Mouse (Mus musculus) testis, adult 2 months (tissue): Measurements from ENCODE around the gene Tbx2. TPM values are rescaled to one million over a fixed set of nuclear protein-coding genes. Genes with fewer than 3 reads are reported as not detected.

ENCODE experiments used
- H3K27ac ChIP-seq: fragments of 200-500 bp; 2 replicates; pipeline ENCODE4 v1.5.1; 2012; ENCODE audit warnings: low read depth, low read length; ENCODE audit not compliant: control insufficient read depth, insufficient read depth
- H3K27me3 ChIP-seq: fragments of 200-500 bp; 2 replicates; pipeline ENCODE4 v1.6.1; 2012; ENCODE audit warnings: mild to moderate bottlenecking, low read length, moderate library complexity; ENCODE audit not compliant: control insufficient read depth, insufficient read depth
- H3K36me3 ChIP-seq: fragments of 200-500 bp; 2 replicates; pipeline ENCODE4 v1.6.1; 2012; ENCODE audit warnings: mild to moderate bottlenecking, low read length; ENCODE audit not compliant: control insufficient read depth, insufficient read depth
- H3K4me1 ChIP-seq: fragments of 200-500 bp; 2 replicates; pipeline ENCODE4 v1.6.1; 2012; ENCODE audit warnings: low read length; ENCODE audit not compliant: control insufficient read depth, insufficient read depth
- H3K4me3 ChIP-seq: fragments of 200-500 bp; 2 replicates; pipeline ENCODE4 v1.5.1; 2012; ENCODE audit warnings: low read depth, mild to moderate bottlenecking, low read length, moderate library complexity, mixed read lengths; ENCODE audit not compliant: control insufficient read depth
- CTCF ChIP-seq: fragments of 200-500 bp; IDR thresholded peaks from 2 replicates; pipeline ENCODE4 v1.5.1; 2012; ENCODE audit warnings: low read depth, mild to moderate bottlenecking, inconsistent platforms, low read length, moderate library complexity; ENCODE audit not compliant: control insufficient read depth, insufficient read depth, insufficient replicate concordance
- POLR2A ChIP-seq: fragments of 200-500 bp; IDR thresholded peaks from 2 replicates; pipeline ENCODE4 v1.6.1; 2012; ENCODE audit warnings: low read depth, mild to moderate bottlenecking, inconsistent platforms, low read length, moderate library complexity; ENCODE audit not compliant: control insufficient read depth
- polyA plus RNA-seq: library from polyadenylated mRNA; depleted of rRNA; stranded (reverse); fragments of >200 nt; gene quantifications from 2 replicates; pipeline ENCODE4 v1.2.3, GENCODE M21; 2012

Gene Tbx2
- polyA plus RNA-seq, 1 experiment, result 2.3 TPM

DNA sequence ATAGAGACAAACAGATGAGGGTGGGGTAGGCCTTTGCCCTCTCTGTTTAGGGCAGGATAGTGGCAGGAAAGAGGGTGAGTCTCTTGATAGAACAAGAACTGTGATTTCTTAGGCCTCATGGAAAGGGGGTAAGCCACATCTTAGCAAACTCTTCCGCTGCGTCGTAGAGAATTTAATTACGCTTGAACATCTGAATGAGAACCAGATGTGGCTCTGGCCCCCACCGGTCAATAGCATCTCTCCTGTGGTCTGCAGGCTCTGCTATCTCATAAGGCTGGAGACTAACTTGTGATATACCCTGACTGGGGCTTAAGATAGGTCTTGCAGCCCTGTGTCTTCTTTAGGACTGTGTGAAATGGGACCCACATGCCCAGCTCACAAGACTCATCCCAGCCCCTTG is 15.9 kb upstream of the Tbx2 start:
- TF ChIP-seq CTCF (no peak), POLR2A (no peak)
- Histone ChIP-seq H3K27me3 (no peaks in the 10 kb centered on the region), H3K4me1 (no peaks in the 10 kb centered on the region), H3K27ac (no peak overlapping the region), H3K36me3 (no peaks in the 10 kb centered on the region), H3K4me3 (no peak overlapping the region)

- Histone ChIP-seq H3K4me3 (no peak overlapping the region), H3K4me1 (no peaks in the 10 kb centered on the region), H3K27me3 (no peaks in the 10 kb centered on the region), H3K27ac (no peak overlapping the region), H3K36me3 (no peaks in the 10 kb centered on the region)
- TF ChIP-seq CTCF (no peak), POLR2A (no peak)
Observed at GRCm38 (mm10) chr11:85818401-85818800, 13.9 kb upstream of the Tbx2 start.

DNA sequence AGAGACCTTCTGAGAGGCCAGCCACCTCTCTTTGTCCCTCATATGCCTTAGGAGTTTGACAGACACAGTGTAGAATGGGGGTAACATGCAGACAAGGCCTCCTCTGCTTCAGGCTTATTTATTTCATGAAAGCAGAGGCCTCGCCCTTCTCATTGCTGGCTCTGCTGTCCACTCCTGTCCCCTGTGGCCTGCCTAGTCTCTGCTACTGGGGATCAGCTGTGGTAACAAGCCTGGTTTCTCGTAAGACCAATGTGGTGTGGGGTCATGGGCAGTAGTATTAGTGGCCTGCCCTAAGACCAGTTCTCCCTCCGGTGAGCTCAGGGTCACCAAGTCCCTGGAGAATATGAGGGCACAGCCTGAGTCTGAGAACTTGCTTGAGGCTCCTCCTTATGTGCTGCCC is 11.4 kb upstream of the Tbx2 start:
- H3K36me3 ChIP-seq, result no peaks in the 10 kb centered on the region
- no peak for TF ChIP-seq POLR2A
- TF ChIP-seq CTCF, result no peak
- no peaks in the 10 kb centered on the region for H3K27me3 ChIP-seq
- H3K27ac ChIP-seq, result no peak overlapping the region
- H3K4me1 ChIP-seq, result peaks cover 2% of the 10 kb centered on the region
- H3K4me3 ChIP-seq, result no peak overlapping the region

DNA sequence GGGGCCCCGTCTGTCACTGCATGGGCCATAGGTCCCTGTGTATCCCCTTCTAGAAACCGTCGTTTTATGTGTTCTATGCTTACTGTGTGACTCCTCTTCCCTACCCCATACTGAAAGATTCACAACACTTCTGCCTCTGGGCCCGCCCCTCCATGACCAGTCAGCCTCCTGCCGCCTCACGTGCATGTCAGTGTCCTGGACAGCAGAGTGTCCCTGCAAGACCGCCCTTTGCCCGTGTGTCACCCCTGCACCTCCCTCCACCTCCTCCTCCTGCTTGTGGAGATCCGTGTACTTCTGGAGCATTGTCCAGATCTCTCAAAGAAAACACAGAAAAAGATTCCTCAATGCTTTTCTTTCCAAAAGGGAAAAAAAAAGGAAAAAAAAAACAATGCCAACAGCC is 10.7 kb upstream of the Tbx2 start:
- no peaks in the 10 kb centered on the region for H3K36me3 ChIP-seq
- no peaks in the 10 kb centered on the region for H3K27me3 ChIP-seq
- TF ChIP-seq CTCF (no peak), POLR2A (no peak)
- no peak overlapping the region for H3K27ac ChIP-seq
- peaks cover 2% of the 10 kb centered on the region for H3K4me1 ChIP-seq
- H3K4me3 ChIP-seq, result no peak overlapping the region

GRCm38 (mm10) chr11:85823181-85823580 is 9.2 kb upstream of the Tbx2 start:
- Histone ChIP-seq H3K4me1 (peaks cover 2% of the 10 kb centered on the region), H3K36me3 (no peaks in the 10 kb centered on the region), H3K27ac (no peak overlapping the region), H3K27me3 (no peaks in the 10 kb centered on the region), H3K4me3 (no peak overlapping the region)
- TF ChIP-seq POLR2A (no peak), CTCF (peak; percentile 72; the same call in 1 of the 2 replicates)

DNA sequence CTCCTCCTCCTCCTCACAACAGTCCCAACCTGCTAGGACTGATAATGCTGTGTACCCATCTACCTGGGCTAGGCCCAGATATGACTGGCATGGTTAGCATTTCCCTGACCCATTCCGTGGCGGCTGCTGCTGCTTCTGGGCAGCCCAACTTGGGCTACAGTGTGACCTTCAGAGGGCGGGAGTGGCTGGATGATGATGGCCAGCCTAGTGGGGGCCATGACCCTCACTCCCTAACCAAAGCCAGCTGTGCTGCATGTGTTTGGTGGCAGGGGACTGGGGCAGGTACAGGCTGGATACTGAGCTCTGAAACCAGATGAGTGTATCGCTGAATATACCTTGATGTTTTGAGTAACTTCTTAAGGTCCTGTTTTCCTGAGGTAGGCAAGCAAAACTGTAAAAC is 8.6 kb upstream of the Tbx2 start:
- Histone ChIP-seq H3K4me3 (no peak overlapping the region), H3K4me1 (peaks cover 2% of the 10 kb centered on the region), H3K27ac (no peak overlapping the region), H3K27me3 (no peaks in the 10 kb centered on the region), H3K36me3 (no peaks in the 10 kb centered on the region)
- TF ChIP-seq CTCF, result no peak
- TF ChIP-seq POLR2A, result no peak

DNA sequence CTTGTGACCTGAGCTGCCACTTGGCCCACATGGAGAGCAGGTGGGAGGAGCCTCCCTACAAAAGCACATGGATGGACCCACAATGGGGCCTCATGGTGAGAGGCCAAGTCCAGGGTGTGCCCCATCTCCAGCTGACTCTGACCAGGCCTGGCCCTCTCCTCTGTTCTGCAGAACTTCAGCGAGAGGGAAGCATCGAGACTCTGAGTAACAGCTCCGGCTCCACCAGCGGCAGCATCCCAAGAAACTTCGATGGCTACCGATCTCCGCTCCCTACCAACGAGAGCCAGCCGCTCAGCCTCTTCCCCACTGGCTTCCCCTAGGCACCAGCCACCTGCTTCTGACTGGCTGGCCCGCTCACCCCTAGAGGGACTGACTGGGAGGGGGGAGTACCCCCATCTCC is 7.3 kb upstream of the Tbx2 start:
- no peak overlapping the region for H3K4me3 ChIP-seq
- TF ChIP-seq POLR2A, result no peak
- no peak for TF ChIP-seq CTCF
- peaks cover 13% of the 10 kb centered on the region for H3K4me1 ChIP-seq
- no peak overlapping the region for H3K27ac ChIP-seq
- peaks cover 2% of the 10 kb centered on the region for H3K27me3 ChIP-seq
- H3K36me3 ChIP-seq, result no peaks in the 10 kb centered on the region

- peaks cover 2% of the 10 kb centered on the region for H3K27me3 ChIP-seq
Observed at GRCm38 (mm10) chr11:85825823-85826222, 6.5 kb upstream of the Tbx2 start.

More at GRCm38 (mm10) chr11:85825823-85826222, 6.5 kb upstream of the Tbx2 start:
- peak overlapping the region; percentile 33; the same call in 1 of the 2 replicates for H3K27ac ChIP-seq
- TF ChIP-seq POLR2A (no peak), CTCF (no peak)
- peaks cover 16% of the 10 kb centered on the region for H3K4me1 ChIP-seq
- H3K4me3 ChIP-seq, result no peak overlapping the region
- no peaks in the 10 kb centered on the region for H3K36me3 ChIP-seq
